Mouse (Mus musculus): ENCODE data around the gene Zkscan14. TPM values are rescaled to one million over a fixed set of nuclear protein-coding genes. Genes with fewer than 3 reads are reported as not detected.

Gene Zkscan14
- polyA plus RNA-seq, 1 experiment = 4.7 TPM

Other genes with a start within 250 kb of the Zkscan14 start
- 29.6 and 29.8 TPM in 2 replicates for gene Smurf1, start 236.0 kb downstream of the Zkscan14 start, polyA plus RNA-seq (2012; rRNA removed)
- 0.13 TPM in 1 of 2 replicates, not detected in the other for gene Gm4871, start 169.1 kb downstream of the Zkscan14 start, polyA plus RNA-seq (2012; rRNA removed)
- 0.53 TPM in 1 of 2 replicates, not detected in the other for gene 1700018F24Rik, start 158.9 kb downstream of the Zkscan14 start, polyA plus RNA-seq (2012; rRNA removed)
- gene Arpc1a, start 118.0 kb downstream of the Zkscan14 start, polyA plus RNA-seq (2012; rRNA removed) = 175 and 197 TPM in 2 replicates
- 0.05 TPM in 1 of 2 replicates, not detected in the other for gene Kpna7, start 117.8 kb downstream of the Zkscan14 start, polyA plus RNA-seq (2012; rRNA removed)
- gene Arpc1b, start 87.7 kb downstream of the Zkscan14 start, polyA plus RNA-seq (2012; rRNA removed) = 563 and 599 TPM in 2 replicates
- 22.7 and 25.9 TPM in 2 replicates for gene Pdap1, start 61.6 kb downstream of the Zkscan14 start, polyA plus RNA-seq (2012; rRNA removed)
- 42.6 and 72.1 TPM in 2 replicates for gene Bud31, start 61.5 kb downstream of the Zkscan14 start, polyA plus RNA-seq (2012; rRNA removed)
- gene Ptcd1, start 34.8 kb downstream of the Zkscan14 start, polyA plus RNA-seq (2012; rRNA removed) = 15.8 and 17.7 TPM in 2 replicates
- 24.4 and 25.7 TPM in 2 replicates for gene Cpsf4, start 34.7 kb downstream of the Zkscan14 start, polyA plus RNA-seq (2012; rRNA removed)
- 136 and 153 TPM in 2 replicates for gene Atp5j2, start 9.8 kb downstream of the Zkscan14 start, polyA plus RNA-seq (2012; rRNA removed)
- 8.2 and 8.4 TPM in 2 replicates for gene Zkscan5, start 2.7 kb upstream of the Zkscan14 start, polyA plus RNA-seq (2012; rRNA removed)
- 17.6 and 23.9 TPM in 2 replicates for gene Zfp655, start 29.8 kb upstream of the Zkscan14 start, polyA plus RNA-seq (2012; rRNA removed)
- 18.0 and 21.9 TPM in 2 replicates for gene Zscan25, start 78.6 kb upstream of the Zkscan14 start, polyA plus RNA-seq (2012; rRNA removed)
- gene Cyp3a57, start 143.4 kb upstream of the Zkscan14 start, polyA plus RNA-seq (2012; rRNA removed) = not detected in 2 replicates